Mouse (Mus musculus) testis, adult 2 months (tissue): Measurements from ENCODE around the gene Rprd1b.

ENCODE experiments used
- CTCF ChIP-seq: fragments of 200-500 bp; IDR thresholded peaks from 2 replicates; pipeline ENCODE4 v1.5.1; 2012; ENCODE audit warnings: low read depth, mild to moderate bottlenecking, inconsistent platforms, low read length, moderate library complexity; ENCODE audit not compliant: control insufficient read depth, insufficient read depth, insufficient replicate concordance
- POLR2A ChIP-seq: fragments of 200-500 bp; IDR thresholded peaks from 2 replicates; pipeline ENCODE4 v1.6.1; 2012; ENCODE audit warnings: low read depth, mild to moderate bottlenecking, inconsistent platforms, low read length, moderate library complexity; ENCODE audit not compliant: control insufficient read depth

DNA sequence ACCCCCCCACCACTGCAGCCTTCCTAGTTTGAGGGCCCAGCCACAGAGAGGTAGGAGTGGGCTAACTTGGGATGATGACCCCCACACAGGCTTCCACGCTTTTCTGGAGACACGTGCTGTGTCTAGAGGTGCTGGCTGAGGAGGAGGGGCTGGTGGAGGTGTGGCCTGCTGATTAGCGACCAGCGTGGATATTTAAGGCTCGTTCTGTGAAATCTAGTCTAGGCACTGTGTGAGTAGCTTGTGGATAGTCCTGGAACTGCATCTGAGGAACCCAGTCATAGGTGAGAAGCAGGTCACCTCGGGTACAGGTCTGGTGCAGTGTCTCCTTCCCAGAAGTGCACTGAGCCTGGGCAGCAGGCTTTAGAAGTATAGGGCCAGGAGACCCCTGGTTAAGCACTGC is 88.4 kb downstream of the Rprd1b start:
- no peak for TF ChIP-seq CTCF
- no peak for TF ChIP-seq POLR2A
